Mouse (Mus musculus) intestine, embryonic 16.5 days (tissue): ENCODE results near the gene Abcd4. TPM values are rescaled to one million over a fixed set of nuclear protein-coding genes. Genes with fewer than 3 reads are reported as not detected.

ENCODE experiments used
- ATAC-seq: fragments of 200-750 bp; cut with Nextera tagmentation; 2 replicates; pipeline ENCODE4 v1.8.0; 2017; ENCODE audit warnings: moderate TSS enrichment, moderate library complexity
- H3K27ac ChIP-seq: fragments of 300-500 bp; sonication (generic); 2 replicates; pipeline ENCODE4 v1.5.1; 2014; ENCODE audit warnings: mild to moderate bottlenecking, low read length
- H3K27me3 ChIP-seq: fragments of 300-500 bp; sonication (generic); replicated peaks from 2 replicates; pipeline ENCODE4 v1.6.1; 2014; ENCODE audit warnings: low read length, control low read depth, mixed read lengths; ENCODE audit not compliant: control insufficient read depth, insufficient read depth
- H3K36me3 ChIP-seq: fragments of 300-500 bp; sonication (generic); 2 replicates; pipeline ENCODE4 v1.6.1; 2014; ENCODE audit warnings: low read length, control low read depth; ENCODE audit not compliant: control insufficient read depth, insufficient read depth
- H3K4me1 ChIP-seq: fragments of 300-500 bp; sonication (generic); 2 replicates; pipeline ENCODE4 v1.6.1; 2014; ENCODE audit warnings: low read length, control low read depth, mixed read lengths; ENCODE audit not compliant: control insufficient read depth, insufficient read depth
- H3K4me2 ChIP-seq: fragments of 300-500 bp; sonication (generic); 2 replicates; pipeline ENCODE4 v1.6.1; 2014; ENCODE audit warnings: low read depth, low read length, control low read depth
- H3K4me3 ChIP-seq: fragments of 300-500 bp; sonication (generic); 2 replicates; pipeline ENCODE4 v1.5.1; 2014; ENCODE audit warnings: mild to moderate bottlenecking, low read length
- H3K9ac ChIP-seq: fragments of 300-500 bp; sonication (generic); 2 replicates; pipeline ENCODE4 v1.6.1; 2014; ENCODE audit warnings: low read depth, low read length
- H3K9me3 ChIP-seq: fragments of 300-500 bp; sonication (generic); 2 replicates; pipeline ENCODE4 v1.6.1; 2016; ENCODE audit warnings: low read length, control low read depth; ENCODE audit not compliant: control insufficient read depth
- WGBS: fragments of 180-500 bp; shearing (Covaris S2); extraction: QIAGEN DNeasy Blood & Tissue Kit; methylation state at CpG from one replicate; pipeline ENCODE4 v1.1.7; 2014; 5-methylcytosine and 5-hydroxymethylcytosine counted together
- polyA plus RNA-seq: library from polyadenylated mRNA; unstranded; fragments of >200 nt; fragmentation: Nextera tagmentation; extraction: Ambion mirVana; gene quantifications from 2 replicates; pipeline ENCODE4 v1.2.1, GENCODE M21; 2015

The Abcd4 gene
- polyA plus RNA-seq, 1 experiment from 2014 or later, result 27.8 TPM

DNA sequence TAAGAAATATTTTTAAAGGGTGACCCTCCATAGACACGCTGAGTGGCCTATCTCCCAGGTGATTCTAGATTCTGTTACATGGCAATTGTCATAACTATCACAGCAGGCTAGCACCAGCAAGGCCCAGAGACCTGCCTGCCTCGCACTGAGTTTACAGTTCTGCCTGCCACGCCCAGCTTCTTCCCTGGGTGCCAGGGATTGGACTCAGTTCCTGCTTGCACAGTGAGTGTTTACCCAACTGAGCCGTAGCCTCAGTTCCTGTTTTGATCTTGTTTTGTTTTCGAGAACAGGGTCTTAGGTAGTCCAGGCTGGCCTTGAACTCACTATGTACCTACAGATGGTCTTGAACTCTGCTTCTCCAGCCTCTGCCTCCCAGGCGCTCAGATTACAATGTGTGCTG is 49.6 kb downstream of the Abcd4 start:
- ATAC-seq, result no peak
- H3K9ac ChIP-seq, result no peak overlapping the region
- 0 out of 2 replicates have a peak, but pooled peaks cover 2% of the 10 kb centered on the region for H3K4me1 ChIP-seq
- no peaks in the 10 kb centered on the region for H3K9me3 ChIP-seq
- H3K27ac ChIP-seq, result no peak overlapping the region
- no peaks in the 10 kb centered on the region for H3K36me3 ChIP-seq
- peaks cover 48% of the 10 kb centered on the region for H3K27me3 ChIP-seq
- WGBS, result 65% methylated on average over 6 of the region's 6 CpGs
- H3K4me3 ChIP-seq, result no peak overlapping the region
- H3K4me2 ChIP-seq, result no peak overlapping the region

DNA sequence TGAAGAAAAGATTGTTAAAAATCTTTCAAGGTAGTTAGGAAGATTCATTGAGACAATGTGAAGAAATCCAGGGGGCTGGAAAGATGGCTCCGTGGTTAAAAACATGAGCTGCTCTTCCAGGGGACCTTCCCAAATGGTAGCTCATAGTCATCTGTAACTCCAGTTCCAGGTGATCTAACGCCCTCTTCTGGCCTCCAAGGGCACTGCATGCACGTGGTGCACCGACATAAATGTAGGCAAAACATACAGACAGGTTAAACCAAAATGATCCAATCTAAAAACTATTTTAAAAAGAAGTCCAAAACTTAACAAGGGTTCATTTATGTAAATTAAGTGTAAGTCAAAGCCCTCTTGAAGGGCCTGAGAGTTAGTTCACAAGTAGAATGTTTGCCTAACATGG is 54.7 kb downstream of the Abcd4 start:
- Histone ChIP-seq H3K36me3 (no peaks in the 10 kb centered on the region), H3K9ac (no peak overlapping the region), H3K27ac (no peak overlapping the region), H3K4me2 (no peak overlapping the region), H3K4me3 (no peak overlapping the region), H3K4me1 (no peaks in the 10 kb centered on the region), H3K9me3 (no peaks in the 10 kb centered on the region), H3K27me3 (peaks cover 5% of the 10 kb centered on the region; the same call in 1 of the 2 replicates)
- no peak for ATAC-seq
- 43% methylated on average over 4 of the region's 4 CpGs for WGBS

GRCm38 (mm10) chr12:84555218-84555617 is 62.0 kb downstream of the Abcd4 start:
- ATAC-seq, result no peak
- Histone ChIP-seq H3K27me3 (no peaks in the 10 kb centered on the region), H3K4me3 (no peak overlapping the region), H3K27ac (no peak overlapping the region), H3K36me3 (no peaks in the 10 kb centered on the region), H3K4me2 (no peak overlapping the region), H3K9ac (no peak overlapping the region), H3K4me1 (no peaks in the 10 kb centered on the region), H3K9me3 (no peaks in the 10 kb centered on the region)
- 56% methylated on average over 8 of the region's 8 CpGs for WGBS

Other genes starting within 250 kb of the Abcd4 start
- 53.0 and 60.2 TPM in 2 replicates for gene Entpd5, start 208.4 kb downstream of the Abcd4 start, polyA plus RNA-seq
- 0.56 and 0.84 TPM in 2 replicates for gene Bbof1, start 208.3 kb downstream of the Abcd4 start, polyA plus RNA-seq
- 20.0 and 23.3 TPM in 2 replicates for gene Rnf113a2, start 200.2 kb downstream of the Abcd4 start, polyA plus RNA-seq
- gene Aldh6a1, start 166.4 kb downstream of the Abcd4 start, polyA plus RNA-seq, result 34.9 and 36.5 TPM in 2 replicates
- 13.9 and 14.7 TPM in 2 replicates for gene Lin52, start 166.0 kb downstream of the Abcd4 start, polyA plus RNA-seq
- not detected in 2 replicates for gene Vsx2, start 47.7 kb downstream of the Abcd4 start, polyA plus RNA-seq
- not detected in 2 replicates for gene Vrtn, start 23.6 kb upstream of the Abcd4 start, polyA plus RNA-seq
- 0.05 and 0.07 TPM in 2 replicates for gene Syndig1l, start 81.4 kb upstream of the Abcd4 start, polyA plus RNA-seq
- 88.4 and 93.4 TPM in 2 replicates for gene Npc2, start 155.7 kb upstream of the Abcd4 start, polyA plus RNA-seq
- 142 and 150 TPM in 2 replicates for gene Isca2, start 155.8 kb upstream of the Abcd4 start, polyA plus RNA-seq